ENCODE assay signal across 9 mouse cellular contexts in genomic region chr2:170323925-170324347, GRCm38 (mm10).
DNase-seq lines count a peak whose midpoint lies in the region; ATAC-seq and TF ChIP-seq lines count a peak whose summit lies in the region.
"Had no signal": no experiment of that assay in that cellular context is flagged by ENCODE, and none has a peak within 500 bp of the region (broad histone marks: within the 10 kb centered on the region; RNA-seq: fewer than 3 reads in every experiment).

No protein-coding gene starts in this region.

- H3K27me3 ChIP-seq in intestine, embryonic 15.5 days (replicated peaks) = no peaks in the 10 kb centered on the region
- peaks cover 19% of the 10 kb centered on the region for H3K27me3 ChIP-seq in liver, embryonic 13.5 days
- 0 out of 2 replicates have a peak, but pooled peaks cover 3% of the 10 kb centered on the region for H3K27me3 ChIP-seq in midbrain, postnatal 0 days (ENCODE audit: insufficient read depth, low read length)
- H3K27me3 ChIP-seq: CH12.LX had no signal

- no peaks in the 10 kb centered on the region for H3K36me3 ChIP-seq in intestine, embryonic 15.5 days
- H3K36me3 ChIP-seq in liver, embryonic 13.5 days = no peaks in the 10 kb centered on the region
- H3K36me3 ChIP-seq in midbrain, postnatal 0 days (ENCODE audit: insufficient read depth, low read length) = no peaks in the 10 kb centered on the region

- WGBS in intestine, embryonic 15.5 days = 5% methylated on average over 19 of the region's 19 CpGs
- 4% methylated on average over 19 of the region's 19 CpGs for WGBS in liver, embryonic 13.5 days (ENCODE audit: insufficient replicate concordance)
- 3% methylated on average over 19 of the region's 19 CpGs for WGBS in midbrain, postnatal 0 days

- H3K9me3 ChIP-seq in intestine, embryonic 15.5 days = no peaks in the 10 kb centered on the region
- no peaks in the 10 kb centered on the region for H3K9me3 ChIP-seq in liver, embryonic 13.5 days (replicated peaks)
- no peaks in the 10 kb centered on the region for H3K9me3 ChIP-seq in midbrain, postnatal 0 days (ENCODE audit: low read length)

- peak overlapping the region; percentile 54 for H3K27ac ChIP-seq in intestine, embryonic 15.5 days
- H3K27ac ChIP-seq in liver, embryonic 13.5 days = no peak overlapping the region
- no peak overlapping the region for H3K27ac ChIP-seq in midbrain, postnatal 0 days (ENCODE audit: low read depth, low read length)

- TF ChIP-seq CTCF in midbrain, postnatal 0 days (IDR thresholded peaks at IDR 0.05) = no peak

- H3K4me1 ChIP-seq in intestine, embryonic 15.5 days (replicated peaks) = peaks cover 14% of the 10 kb centered on the region; the same call in 1 of the 2 replicates
- peaks cover 33% of the 10 kb centered on the region for H3K4me1 ChIP-seq in liver, embryonic 13.5 days (replicated peaks)
- no peaks in the 10 kb centered on the region for H3K4me1 ChIP-seq in midbrain, postnatal 0 days (ENCODE audit: insufficient read depth, low read length)

- peak overlapping the region; percentile 34 for H3K4me3 ChIP-seq in intestine, embryonic 15.5 days (replicated peaks)
- H3K4me3 ChIP-seq in liver, embryonic 13.5 days (replicated peaks) = no peak overlapping the region; the same call in 1 of the 2 replicates
- peak overlapping the region; percentile 29 for H3K4me3 ChIP-seq in midbrain, postnatal 0 days (ENCODE audit: low read depth, low read length)

- peak; percentile 74 for ATAC-seq in intestine, embryonic 15.5 days
- ATAC-seq in liver, embryonic 13.5 days (ENCODE audit: low read depth) = no peak
- ATAC-seq in midbrain, postnatal 0 days (ENCODE audit: low FRiP score) = 0 out of 2 replicates have a peak, but pooled peaks have one; percentile 54

- peak overlapping the region; percentile 45; the same call in 1 of the 2 replicates for H3K9ac ChIP-seq in intestine, embryonic 15.5 days
- H3K9ac ChIP-seq in liver, embryonic 13.5 days = no peak overlapping the region
- H3K9ac ChIP-seq in midbrain, postnatal 0 days (replicated peaks; ENCODE audit: low read length, poor library complexity, severe bottlenecking) = peak overlapping the region; percentile 51

- H3K4me2 ChIP-seq in intestine, embryonic 15.5 days (replicated peaks) = peak overlapping the region; percentile 66
- H3K4me2 ChIP-seq in liver, embryonic 13.5 days = peak overlapping the region; percentile 43
- H3K4me2 ChIP-seq in midbrain, postnatal 0 days (ENCODE audit: low read depth, low read length, poor library complexity, severe bottlenecking) = peak overlapping the region; percentile 57

- intact Hi-C loops in heart, postnatal 25 days (cut with DNase I) = loop anchor here (2.0 kb wide), 1 partner anchor 17 kb away; no protein-coding TSS in a partner anchor

- DNase-seq in heart, adult 11 months = peak; percentile 96
- no peak for DNase-seq in heart, postnatal 25 days (ENCODE audit: low spot score)
- peak; percentile 26 for DNase-seq in adrenal gland, adult 8-10 months
- peak; percentile 58 for DNase-seq in forelimb bud, embryonic 11.5 days (ENCODE audit: low read depth, low spot score)
- DNase-seq in liver, embryonic 13.5 days = peak; percentile 25
- peak; percentile 78 for DNase-seq in midbrain, postnatal 0 days (ENCODE audit: low spot score)
- peak; percentile 90 for DNase-seq in yolk sac, embryonic 10.5 days (ENCODE audit: low spot score)
